Mouse (Mus musculus) small intestine, adult 2 months (tissue): Measurements from ENCODE around the gene Pls3. TPM values are rescaled to one million over a fixed set of nuclear protein-coding genes. Genes with fewer than 3 reads are reported as not detected.
A peak's percentile ranks its signal among the peaks of the same experiment; 100 is the strongest.
"Not testable (repeated sequence)": the region's sequence is repeated elsewhere in the genome, so short reads cannot be mapped to it uniquely, and the experiment has no call there.

Experiments used
- H3K27ac ChIP-seq: fragments of 200-500 bp; 2 replicates; pipeline ENCODE4 v1.5.1; 2012; ENCODE audit warnings: low read depth, low read length, control low read depth, inconsistent platforms; ENCODE audit not compliant: insufficient read depth
- H3K27me3 ChIP-seq: fragments of 200-500 bp; 2 replicates; pipeline ENCODE4 v1.6.1; 2012; ENCODE audit warnings: mild to moderate bottlenecking, moderate library complexity, low read length, inconsistent platforms; ENCODE audit not compliant: control insufficient read depth, insufficient read depth
- H3K36me3 ChIP-seq: fragments of 200-500 bp; 2 replicates; pipeline ENCODE4 v1.6.1; 2012; ENCODE audit warnings: mild to moderate bottlenecking, low read length, control low read depth, inconsistent platforms; ENCODE audit not compliant: control insufficient read depth, insufficient read depth
- H3K4me1 ChIP-seq: fragments of 200-500 bp; 2 replicates; pipeline ENCODE4 v1.6.1; 2012; ENCODE audit warnings: low read length, inconsistent platforms, mixed read lengths; ENCODE audit not compliant: control insufficient read depth, insufficient read depth, insufficient read length
- H3K4me3 ChIP-seq: fragments of 200-500 bp; 2 replicates; pipeline ENCODE4 v1.5.1; 2012; ENCODE audit warnings: low read depth, mild to moderate bottlenecking, control low read depth, inconsistent platforms, low read length, moderate library complexity
- CTCF ChIP-seq: fragments of 200-500 bp; IDR thresholded peaks from 2 replicates; pipeline ENCODE4 v1.5.1; 2012; ENCODE audit warnings: low read depth, mild to moderate bottlenecking, control low read depth, inconsistent platforms, low read length, moderate library complexity, mixed read lengths; ENCODE audit not compliant: insufficient replicate concordance, insufficient read length; ENCODE audit errors: extremely low read depth
- POLR2A ChIP-seq: fragments of 200-500 bp; IDR thresholded peaks from 2 replicates; pipeline ENCODE4 v1.6.1; 2012; ENCODE audit warnings: low read depth, mild to moderate bottlenecking, control low read depth, inconsistent platforms, low read length, moderate library complexity
- WGBS: fragments of 180-500 bp; shearing (Covaris S2); methylation state at CpG from one replicate; pipeline ENCODE4 v1.1.7; 2018; 5-methylcytosine and 5-hydroxymethylcytosine counted together
- polyA plus RNA-seq: library from polyadenylated mRNA; depleted of rRNA; stranded (reverse); fragments of >200 nt; gene quantifications from 2 replicates; pipeline ENCODE4 v1.2.3, GENCODE M21; 2012

Gene Pls3
- polyA plus RNA-seq, 1 experiment, result 0.61 TPM

DNA sequence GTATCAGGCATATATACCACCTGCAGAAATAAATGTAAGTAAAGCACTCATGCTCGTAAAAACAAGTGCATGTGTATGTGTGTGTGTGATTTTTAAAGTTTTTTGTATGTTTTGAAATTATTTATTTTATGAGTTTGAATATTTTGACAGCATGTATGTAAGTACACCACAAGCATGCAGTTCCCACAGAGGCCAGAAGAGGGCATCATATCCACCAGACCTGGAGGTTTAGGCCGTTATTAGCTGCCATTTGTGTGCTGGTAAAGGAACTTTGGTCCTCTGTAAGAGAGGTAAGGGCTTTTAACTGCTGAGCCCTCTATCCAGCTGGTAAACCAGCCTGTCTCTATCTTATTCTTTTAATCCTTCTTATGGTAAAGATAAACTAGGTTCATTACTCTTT is 97.5 kb downstream of the Pls3 start:
- no peak for TF ChIP-seq CTCF
- no peak for TF ChIP-seq POLR2A

DNA sequence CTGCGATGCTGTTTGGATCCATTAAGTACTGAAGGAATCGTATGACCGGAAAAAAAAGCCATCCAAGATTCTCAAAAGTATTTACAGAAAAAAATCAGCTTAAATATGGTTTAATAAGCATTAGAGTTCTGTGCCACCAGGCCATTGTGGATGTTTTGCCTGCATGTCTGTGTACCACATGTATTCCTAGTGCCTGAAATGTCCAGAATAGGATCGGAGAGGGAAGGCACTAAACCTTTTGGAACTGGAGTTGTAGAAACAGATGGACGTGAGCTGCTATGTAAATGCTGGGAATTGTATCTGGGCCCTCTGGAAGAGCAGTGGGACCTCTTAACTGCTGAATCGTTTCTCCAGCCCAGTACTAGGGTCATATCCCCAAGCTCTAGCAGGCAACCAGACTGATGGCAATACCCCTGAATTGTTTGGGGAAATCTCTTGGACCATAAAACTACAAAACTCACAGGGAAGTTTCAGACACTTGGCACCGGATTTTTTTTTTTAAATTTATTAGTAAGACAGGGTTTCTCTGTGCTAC is 110.1 kb downstream of the Pls3 start:
- peak overlapping the region; percentile 81; the same call in 1 of the 2 replicates for H3K27ac ChIP-seq
- 28% methylated on average over 7 of the region's 7 CpGs for WGBS

More for the DNA sequence above, 97.5 kb downstream of the Pls3 start:
- no peaks in the 10 kb centered on the region for H3K4me1 ChIP-seq
- H3K27ac ChIP-seq, result no peak overlapping the region
- WGBS, result 98% methylated on average over 2 of the region's 2 CpGs
- no peak overlapping the region for H3K4me3 ChIP-seq
- H3K27me3 ChIP-seq, result no peaks in the 10 kb centered on the region
- H3K36me3 ChIP-seq, result no peaks in the 10 kb centered on the region

DNA sequence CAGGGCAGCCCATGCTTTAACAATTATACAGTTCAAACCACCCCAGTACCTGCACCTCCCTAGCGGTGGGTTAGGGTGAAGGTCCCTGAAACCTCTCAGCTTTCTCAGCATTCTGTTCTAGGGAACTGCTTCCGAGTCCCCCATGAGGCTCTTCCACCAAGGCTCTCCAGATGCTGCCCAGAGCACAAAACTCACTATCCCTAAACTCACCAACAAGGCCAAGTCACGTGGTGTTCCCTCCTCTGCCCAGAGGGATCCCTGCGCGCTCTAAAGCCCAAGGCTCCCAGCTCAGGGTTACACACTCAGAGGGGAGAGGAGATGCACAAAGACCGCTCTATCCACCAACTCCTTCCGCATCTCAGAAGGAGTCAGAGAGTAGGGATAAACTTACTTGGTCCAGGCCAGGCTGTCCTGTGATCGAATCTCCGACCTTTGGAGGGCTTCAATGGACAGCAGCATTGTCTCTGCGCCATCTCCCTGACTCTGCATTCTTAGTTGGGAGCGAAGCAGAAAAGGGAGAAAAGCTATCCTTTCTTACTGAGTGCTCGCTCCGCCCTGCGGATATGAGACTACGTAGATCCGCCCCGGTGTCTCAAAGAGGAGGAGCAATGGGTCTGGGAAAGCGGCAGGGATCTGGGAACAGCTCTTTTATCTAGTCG is 110.7 kb downstream of the Pls3 start:
- H3K4me1 ChIP-seq, result peaks cover 3% of the 10 kb centered on the region; the same call in 1 of the 2 replicates
- H3K27me3 ChIP-seq, result no peaks in the 10 kb centered on the region
- WGBS, result 5% methylated on average over 19 of the region's 19 CpGs
- H3K36me3 ChIP-seq, result no peaks in the 10 kb centered on the region
- peak overlapping the region; percentile 81 for H3K27ac ChIP-seq
- no peak for TF ChIP-seq CTCF
- TF ChIP-seq POLR2A, result no peak
- H3K4me3 ChIP-seq, result peak overlapping the region; percentile 79

More for the DNA sequence above, 110.1 kb downstream of the Pls3 start:
- TF ChIP-seq POLR2A (no peak), CTCF (no peak)
- Histone ChIP-seq H3K4me3 (peak overlapping the region; percentile 79), H3K27me3 (no peaks in the 10 kb centered on the region), H3K36me3 (no peaks in the 10 kb centered on the region), H3K4me1 (peaks cover 2% of the 10 kb centered on the region; the same call in 1 of the 2 replicates)

GRCm38 (mm10) chrX:75759461-75759860 is 115.5 kb downstream of the Pls3 start:
- H3K4me3 ChIP-seq, H3K27me3 ChIP-seq, H3K36me3 ChIP-seq, H3K4me1 ChIP-seq, H3K27ac ChIP-seq: not testable (repeated sequence)
- WGBS, result 51% methylated on average over 2 of the region's 2 CpGs

DNA sequence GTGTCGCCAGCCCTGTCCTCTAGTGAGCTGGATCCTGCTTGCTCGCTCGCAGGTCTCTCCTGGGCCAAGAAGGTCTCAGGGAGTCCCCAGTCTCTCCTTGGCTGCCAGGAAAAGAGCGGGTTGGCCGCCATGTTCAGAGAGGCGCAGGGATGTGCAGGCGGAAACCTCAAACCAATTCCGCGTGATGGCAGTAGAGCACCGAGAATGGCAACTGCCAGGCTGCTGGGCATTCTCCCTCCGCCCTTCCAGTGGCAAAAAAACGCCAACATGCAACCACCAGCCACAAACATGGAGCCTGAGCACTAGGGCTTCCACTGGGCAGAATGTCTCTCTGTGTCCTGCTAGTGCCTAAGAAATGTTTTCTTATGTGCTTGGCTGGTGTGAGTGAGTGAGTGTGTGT is 115.9 kb downstream of the Pls3 start:
- not testable (repeated sequence) for H3K4me3 ChIP-seq, H3K4me1 ChIP-seq, H3K36me3 ChIP-seq, H3K27me3 ChIP-seq, H3K27ac ChIP-seq
- 85% methylated on average over 12 of the region's 12 CpGs for WGBS

GRCm38 (mm10) chrX:75757966-75758365 is 117.0 kb downstream of the Pls3 start:
- H3K4me1 ChIP-seq, H3K27ac ChIP-seq, H3K4me3 ChIP-seq, H3K36me3 ChIP-seq, H3K27me3 ChIP-seq: not testable (repeated sequence)
- 88% methylated on average over 14 of the region's 14 CpGs for WGBS

DNA sequence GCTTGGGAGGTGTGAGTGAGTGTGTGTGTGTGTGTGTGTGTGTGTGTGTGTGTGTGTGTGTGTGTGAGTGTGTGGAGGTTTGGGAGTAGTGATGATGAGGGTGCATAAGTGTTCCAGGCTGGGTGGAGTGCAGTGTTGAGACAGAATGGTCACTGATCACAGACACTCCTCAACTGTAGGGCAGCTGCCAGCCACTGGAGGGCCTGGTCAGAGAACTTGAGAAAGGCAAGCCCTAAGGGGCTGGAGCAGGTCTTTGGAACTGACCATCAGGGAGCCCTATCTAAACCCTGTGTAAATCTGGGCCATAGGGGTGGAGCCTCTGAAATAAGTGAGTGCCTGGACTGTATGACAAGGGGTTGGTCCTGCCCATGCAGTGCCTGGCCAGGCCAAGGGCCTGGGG is 120.5 kb downstream of the Pls3 start:
- not testable (repeated sequence) for H3K36me3 ChIP-seq, H3K4me3 ChIP-seq, H3K27ac ChIP-seq, H3K4me1 ChIP-seq, H3K27me3 ChIP-seq

GRCm38 (mm10) chrX:75750126-75750725 is 124.8 kb downstream of the Pls3 start:
- not testable (repeated sequence) for H3K27me3 ChIP-seq, H3K36me3 ChIP-seq, H3K4me3 ChIP-seq, H3K27ac ChIP-seq, H3K4me1 ChIP-seq
- WGBS, result 83% methylated on average over 7 of the region's 12 CpGs

- not testable (repeated sequence) for H3K27ac ChIP-seq, H3K36me3 ChIP-seq, H3K4me3 ChIP-seq, H3K4me1 ChIP-seq, H3K27me3 ChIP-seq
- 83% methylated on average over 10 of the region's 10 CpGs for WGBS
Measured at GRCm38 (mm10) chrX:75749312-75749711, 125.7 kb downstream of the Pls3 start.

DNA sequence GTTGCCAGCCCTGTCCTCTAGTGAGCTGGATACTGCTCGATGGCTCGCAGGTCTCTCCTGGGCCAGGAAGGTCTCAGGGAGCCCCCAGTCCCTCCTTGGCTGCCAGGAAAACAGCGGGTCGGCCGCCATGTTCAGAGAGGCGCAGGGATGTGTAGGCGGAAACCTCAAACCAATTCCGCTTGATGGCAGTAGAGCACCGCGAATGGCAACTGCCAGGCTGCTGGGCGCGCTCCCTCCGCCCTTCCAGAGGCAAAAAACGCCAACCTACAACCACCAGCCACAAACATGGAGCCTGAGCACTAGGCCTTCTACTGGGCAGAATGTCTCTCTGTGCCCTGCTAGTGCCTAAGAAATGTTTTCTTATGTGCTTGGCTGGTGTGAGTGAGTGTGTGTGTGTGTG is 130.5 kb downstream of the Pls3 start:
- WGBS, result 75% methylated on average over 14 of the region's 14 CpGs
- H3K27me3 ChIP-seq, result not testable (repeated sequence)

GRCm38 (mm10) chrX:75739464-75739863 is 135.5 kb downstream of the Pls3 start:
- H3K36me3 ChIP-seq, H3K27ac ChIP-seq, H3K4me1 ChIP-seq, H3K4me3 ChIP-seq, H3K27me3 ChIP-seq: not testable (repeated sequence)
- 90% methylated on average over 3 of the region's 8 CpGs for WGBS

More for the DNA sequence above, 130.5 kb downstream of the Pls3 start:
- H3K4me3 ChIP-seq, H3K4me1 ChIP-seq, H3K27ac ChIP-seq, H3K36me3 ChIP-seq: not testable (repeated sequence)
